In genomic region chr8:126082827-126083226, GRCm38 (mm10) we compare ENCODE assay signal across 18 mouse cellular contexts.
DNase-seq lines count a peak whose midpoint lies in the region; ATAC-seq and TF ChIP-seq lines count a peak whose summit lies in the region.
"Had no signal": no experiment of that assay in that cellular context is flagged by ENCODE, and none has a peak within 500 bp of the region (broad histone marks: within the 10 kb centered on the region; RNA-seq: fewer than 3 reads in every experiment).

No protein-coding gene starts in this region.

- ATAC-seq in kidney, embryonic 15.5 days (replicated peaks; ENCODE audit: low FRiP score) = 0 out of 2 replicates have a peak, but pooled peaks have one; percentile 33
- no peak for ATAC-seq in kidney, postnatal 0 days (replicated peaks; ENCODE audit: low FRiP score, low read depth)
- ATAC-seq in stomach, embryonic 15.5 days (ENCODE audit: insufficient read depth, low FRiP score, low read depth) = 0 out of 2 replicates have a peak, but pooled peaks have one; percentile 4
- ATAC-seq in stomach, postnatal 0 days (ENCODE audit: low FRiP score, low TSS enrichment) = peak; percentile 35; the same call in 1 of the 2 replicates
- ATAC-seq: forebrain, embryonic 13.5 days; forebrain, embryonic 15.5 days had no signal

- no peak overlapping the region for H3K4me3 ChIP-seq in kidney, embryonic 15.5 days (replicated peaks)
- no peak overlapping the region for H3K4me3 ChIP-seq in kidney, postnatal 0 days (replicated peaks; ENCODE audit: low read depth, low read length)
- H3K4me3 ChIP-seq in stomach, embryonic 15.5 days (replicated peaks) = no peak overlapping the region
- no peak overlapping the region for H3K4me3 ChIP-seq in stomach, postnatal 0 days (ENCODE audit: low read depth, low read length)
- H3K4me3 ChIP-seq: embryonic facial prominence, embryonic 10.5 days; embryonic facial prominence, embryonic 12.5 days; forebrain, embryonic 13.5 days; forebrain, embryonic 15.5 days had no signal

- H3K4me2 ChIP-seq in kidney, embryonic 15.5 days = no peak overlapping the region
- no peak overlapping the region for H3K4me2 ChIP-seq in kidney, postnatal 0 days (ENCODE audit: low read length)
- H3K4me2 ChIP-seq in stomach, embryonic 15.5 days = no peak overlapping the region
- H3K4me2 ChIP-seq in stomach, postnatal 0 days (replicated peaks; ENCODE audit: low read depth) = no peak overlapping the region
- H3K4me2 ChIP-seq: embryonic facial prominence, embryonic 12.5 days; forebrain, embryonic 13.5 days; forebrain, embryonic 15.5 days had no signal

- H3K27me3 ChIP-seq in kidney, embryonic 15.5 days = no peaks in the 10 kb centered on the region
- H3K27me3 ChIP-seq in kidney, postnatal 0 days (ENCODE audit: insufficient read depth, low read length) = no peaks in the 10 kb centered on the region
- no peaks in the 10 kb centered on the region for H3K27me3 ChIP-seq in stomach, embryonic 15.5 days (replicated peaks)
- H3K27me3 ChIP-seq in stomach, postnatal 0 days (ENCODE audit: control insufficient read depth, insufficient read depth, low read length) = no peaks in the 10 kb centered on the region
- H3K27me3 ChIP-seq: embryonic facial prominence, embryonic 12.5 days; forebrain, embryonic 13.5 days; forebrain, embryonic 15.5 days had no signal

- H3K4me1 ChIP-seq in kidney, embryonic 15.5 days = 0 out of 2 replicates have a peak, but pooled peaks cover 6% of the 10 kb centered on the region
- no peaks in the 10 kb centered on the region for H3K4me1 ChIP-seq in kidney, postnatal 0 days (replicated peaks; ENCODE audit: insufficient read depth, low read length)
- H3K4me1 ChIP-seq in stomach, embryonic 15.5 days = no peaks in the 10 kb centered on the region
- no peaks in the 10 kb centered on the region for H3K4me1 ChIP-seq in stomach, postnatal 0 days (replicated peaks; ENCODE audit: control insufficient read depth, insufficient read depth)
- H3K4me1 ChIP-seq: forebrain, embryonic 13.5 days; forebrain, embryonic 15.5 days had no signal

- TF ChIP-seq EP300 in stomach, postnatal 0 days (optimal IDR thresholded peaks at IDR 0.05) = no peak

- TF ChIP-seq CTCF in kidney, postnatal 0 days (IDR thresholded peaks at IDR 0.05; ENCODE audit: low read depth) = no peak
- no peak for TF ChIP-seq CTCF in stomach, postnatal 0 days (IDR thresholded peaks at IDR 0.05; ENCODE audit: low read depth)

- H3K27ac ChIP-seq in kidney, embryonic 15.5 days = no peak overlapping the region
- H3K27ac ChIP-seq in kidney, postnatal 0 days = no peak overlapping the region
- H3K27ac ChIP-seq in stomach, embryonic 15.5 days = no peak overlapping the region
- H3K27ac ChIP-seq in stomach, postnatal 0 days (replicated peaks) = no peak overlapping the region
- H3K27ac ChIP-seq: embryonic facial prominence, embryonic 10.5 days; embryonic facial prominence, embryonic 12.5 days; forebrain, embryonic 13.5 days; forebrain, embryonic 15.5 days had no signal

- no peaks in the 10 kb centered on the region for H3K36me3 ChIP-seq in kidney, embryonic 15.5 days
- H3K36me3 ChIP-seq in kidney, postnatal 0 days (ENCODE audit: insufficient read depth, low read length) = no peaks in the 10 kb centered on the region
- no peaks in the 10 kb centered on the region for H3K36me3 ChIP-seq in stomach, embryonic 15.5 days
- H3K36me3 ChIP-seq in stomach, postnatal 0 days (ENCODE audit: control insufficient read depth, insufficient read depth, low read length) = no peaks in the 10 kb centered on the region
- H3K36me3 ChIP-seq: embryonic facial prominence, embryonic 10.5 days; embryonic facial prominence, embryonic 12.5 days; forebrain, embryonic 15.5 days had no signal

- H3K9me3 ChIP-seq in kidney, embryonic 15.5 days (replicated peaks) = no peaks in the 10 kb centered on the region
- no peaks in the 10 kb centered on the region for H3K9me3 ChIP-seq in kidney, postnatal 0 days (replicated peaks; ENCODE audit: low read length)
- H3K9me3 ChIP-seq in stomach, embryonic 15.5 days = no peaks in the 10 kb centered on the region
- H3K9me3 ChIP-seq in stomach, postnatal 0 days (ENCODE audit: control insufficient read depth, low read length) = no peaks in the 10 kb centered on the region
- H3K9me3 ChIP-seq: embryonic facial prominence, embryonic 10.5 days; embryonic facial prominence, embryonic 12.5 days; forebrain, embryonic 13.5 days; forebrain, embryonic 15.5 days had no signal

- 37% methylated on average over 1 of the region's 1 CpGs for WGBS in kidney, embryonic 15.5 days
- 41% methylated on average over 1 of the region's 1 CpGs for WGBS in kidney, postnatal 0 days
- WGBS in stomach, embryonic 15.5 days = 85% methylated on average over 1 of the region's 1 CpGs
- WGBS in stomach, postnatal 0 days = 73% methylated on average over 1 of the region's 1 CpGs

- DNase-seq in kidney, adult 9 months = no peak
- peak; percentile 59 for DNase-seq in kidney, postnatal 0 days (ENCODE audit: low spot score)
- DNase-seq in kidney, postnatal 4 days = no peak
- no peak for DNase-seq in stomach, postnatal 0 days (ENCODE audit: low spot score)
- DNase-seq in ovary, adult 18-20 months (ENCODE audit: low spot score) = no peak
- DNase-seq: adrenal gland, postnatal 25 days; cerebellum, adult 11 months; cerebellum, adult 18-20 months; cerebellum, adult 8-10 months; cerebellum, adult 9-11 months; cerebellum, postnatal 14 days; cerebellum, postnatal 36 days had no signal

- H3K9ac ChIP-seq in kidney, embryonic 15.5 days = no peak overlapping the region
- H3K9ac ChIP-seq in kidney, postnatal 0 days (ENCODE audit: low read depth, low read length) = no peak overlapping the region
- no peak overlapping the region for H3K9ac ChIP-seq in stomach, embryonic 15.5 days
- H3K9ac ChIP-seq in stomach, postnatal 0 days (ENCODE audit: low read length) = no peak overlapping the region
- H3K9ac ChIP-seq: embryonic facial prominence, embryonic 12.5 days; forebrain, embryonic 13.5 days; forebrain, embryonic 15.5 days had no signal
